Mouse (Mus musculus) CH12.LX (cell line): Measurements from ENCODE around the gene Erich2. TPM values are rescaled to one million over a fixed set of nuclear protein-coding genes. Genes with fewer than 3 reads are reported as not detected.

Experiments
- DNase-seq: peaks from one replicate; pipeline ENCODE4 v3.0.0-alpha.2; 2013; ENCODE audit errors: extremely low read depth
- H3K27ac ChIP-seq: 2 replicates; pipeline ENCODE4 v1.5.1; 2012; ENCODE audit warnings: low read depth, mild to moderate bottlenecking, control low read depth, moderate library complexity; ENCODE audit not compliant: insufficient read depth
- H3K27me3 ChIP-seq: replicated peaks from 2 replicates; pipeline ENCODE3; 2012; ENCODE audit warnings: inconsistent platforms
- H3K36me3 ChIP-seq, 2 experiments: replicated peaks in 1 of 2; 2 replicates each; pipeline versions ENCODE3 to v1.6.1; 2012; ENCODE audit warnings: inconsistent platforms in 1 of 2, low read length in 1 of 2, mild to moderate bottlenecking in 1 of 2, mixed read lengths in 1 of 2, moderate library complexity in 1 of 2; ENCODE audit not compliant: control insufficient read depth in 1 of 2, insufficient read depth in 1 of 2
- H3K4me1 ChIP-seq, 2 experiments: 2 replicates each; pipeline ENCODE4 v1.6.1; 2012; ENCODE audit warnings: inconsistent platforms in 1 of 2, moderate library complexity in 1 of 2; ENCODE audit not compliant: insufficient read depth in 2 of 2, control insufficient read depth in 1 of 2
- H3K4me2 ChIP-seq: 2 replicates; pipeline ENCODE4 v1.6.1; 2012; ENCODE audit warnings: low read depth, mild to moderate bottlenecking, control low read depth; ENCODE audit not compliant: poor library complexity, insufficient read depth, severe bottlenecking
- H3K4me3 ChIP-seq, 3 experiments: fragments of 150-350 bp in 1 of 3; sonication (generic) in 1 of 3; replicated peaks in 1 of 3; 2 replicates each; pipeline versions ENCODE3 to v1.5.1; 2011 to 2012; ENCODE audit warnings: low read depth in 2 of 3, low read length in 2 of 3, mild to moderate bottlenecking in 2 of 3, moderate library complexity in 2 of 3, control low read depth in 1 of 3, improper control_type of control experiment in 1 of 3, inconsistent platforms in 1 of 3, mixed read lengths in 1 of 3; ENCODE audit not compliant: poor library complexity in 1 of 3
- H3K79me2 ChIP-seq: replicated peaks from 2 replicates; pipeline ENCODE4 v1.6.1; 2012; ENCODE audit warnings: mild to moderate bottlenecking, moderate library complexity; ENCODE audit not compliant: control insufficient read depth, poor library complexity, insufficient read depth, severe bottlenecking; ENCODE audit errors: extremely low read depth
- H3K9ac ChIP-seq: 2 replicates; pipeline ENCODE4 v1.6.1; 2012; ENCODE audit warnings: low read depth, mild to moderate bottlenecking, control low read depth, moderate library complexity; ENCODE audit not compliant: insufficient read depth
- H3K9me3 ChIP-seq: replicated peaks from 2 replicates; pipeline ENCODE3; 2012; ENCODE audit warnings: low read length, inconsistent platforms, mixed read lengths
- BHLHE40 ChIP-seq: IDR thresholded peaks from 2 replicates; pipeline ENCODE4 v1.6.1; 2011; ENCODE audit warnings: mild to moderate bottlenecking, low read depth, low read length, improper control_type of control experiment
- CTCF ChIP-seq, 2 experiments: IDR thresholded peaks in 1 of 2; conservative IDR thresholded peaks in 1 of 2; 2 replicates each; pipeline ENCODE4 v1.5.1; 2011 to 2012; ENCODE audit warnings: low read depth in 2 of 2, low read length in 2 of 2, improper control_type of control experiment in 1 of 2, inconsistent platforms in 1 of 2, mild to moderate bottlenecking in 1 of 2, moderate library complexity in 1 of 2
- ELF1 ChIP-seq: IDR thresholded peaks from 2 replicates; pipeline ENCODE4 v1.6.1; 2014; ENCODE audit warnings: low read depth, mild to moderate bottlenecking, inconsistent platforms, low read length, improper control_type of control experiment
- EP300 ChIP-seq: IDR thresholded peaks from 2 replicates; pipeline ENCODE4 v1.6.1; 2011; ENCODE audit warnings: low read length, improper control_type of control experiment
- HCFC1 ChIP-seq: IDR thresholded peaks from 2 replicates; pipeline ENCODE4 v1.6.1; 2012; ENCODE audit warnings: low read depth, mild to moderate bottlenecking, inconsistent platforms, low read length, improper control_type of control experiment
- MAFK ChIP-seq: IDR thresholded peaks from 2 replicates; pipeline ENCODE4 v1.6.1; 2011; ENCODE audit warnings: low read length, improper control_type of control experiment; ENCODE audit not compliant: insufficient replicate concordance
- MAX ChIP-seq: IDR thresholded peaks from 2 replicates; pipeline ENCODE4 v1.6.1; 2011; ENCODE audit warnings: low read length, improper control_type of control experiment
- MEF2A ChIP-seq: IDR thresholded peaks from 2 replicates; pipeline ENCODE4 v1.6.1; 2014; ENCODE audit warnings: low read depth, mild to moderate bottlenecking, inconsistent platforms, low read length, improper control_type of control experiment, borderline replicate concordance
- NELFE ChIP-seq: IDR thresholded peaks from 2 replicates; pipeline ENCODE4 v1.6.1; 2011; ENCODE audit warnings: low read depth, low read length, improper control_type of control experiment
- PAX5 ChIP-seq: IDR thresholded peaks from 2 replicates; pipeline ENCODE4 v1.6.1; 2012; ENCODE audit warnings: low read length, inconsistent platforms, mixed read lengths
- RAD21 ChIP-seq: IDR thresholded peaks from 2 replicates; pipeline ENCODE4 v1.6.1; 2011; ENCODE audit warnings: low read depth, mild to moderate bottlenecking, low read length, improper control_type of control experiment, moderate library complexity
- RCOR1 ChIP-seq: conservative IDR thresholded peaks from 2 replicates; pipeline ENCODE4 v1.6.1; 2012; ENCODE audit warnings: low read depth, mild to moderate bottlenecking, inconsistent platforms, low read length, improper control_type of control experiment
- SMC3 ChIP-seq: IDR thresholded peaks from 2 replicates; pipeline ENCODE4 v1.6.1; 2011; ENCODE audit warnings: low read depth, low read length, improper control_type of control experiment
- TBP ChIP-seq: conservative IDR thresholded peaks from 2 replicates; pipeline ENCODE4 v1.6.1; 2011; ENCODE audit warnings: low read depth, low read length, improper control_type of control experiment
- TCF12 ChIP-seq: IDR thresholded peaks from 2 replicates; pipeline ENCODE4 v1.6.1; 2014; ENCODE audit warnings: low read depth, mild to moderate bottlenecking, inconsistent platforms, low read length, improper control_type of control experiment
- UBTF ChIP-seq: IDR thresholded peaks from 2 replicates; pipeline ENCODE4 v1.6.1; 2012; ENCODE audit warnings: low read depth, mild to moderate bottlenecking, inconsistent platforms, low read length, improper control_type of control experiment, moderate library complexity
- USF1 ChIP-seq: IDR thresholded peaks from 2 replicates; pipeline ENCODE4 v1.6.1; 2014; ENCODE audit warnings: low read depth, mild to moderate bottlenecking, inconsistent platforms, low read length, improper control_type of control experiment
- ZKSCAN1 ChIP-seq: IDR thresholded peaks from 2 replicates; pipeline ENCODE4 v1.6.1; 2012; ENCODE audit warnings: low read depth, inconsistent platforms, low read length, improper control_type of control experiment, borderline replicate concordance
- dilution Hi-C: fragments of 300-500 bp; cut with MboI; formaldehyde crosslinking; loops from 2 replicates; pipeline ENCODE4 v1.14.3; 2020; ENCODE audit warnings: low sequenced_read_pairs; ENCODE audit not compliant: extremely low pct_unique_long_range_greater_than_20kb, extremely low pct_ligation_motif_present
- in situ Hi-C: fragments of 300-500 bp; cut with MboI; formaldehyde crosslinking; loops from 3 replicates; pipeline ENCODE4 v1.14.3; 2019; ENCODE audit warnings: low sequenced_read_pairs, low pct_ligation_motif_present, low pct_unique_long_range_greater_than_20kb, mixed read lengths
- polyA plus RNA-seq: library from polyadenylated mRNA; unstranded; fragments of >175 nt; gene quantifications from 2 replicates; pipeline ENCODE4 v1.2.1, GENCODE M21; 2012; ENCODE audit warnings: low read depth; ENCODE audit not compliant: insufficient read length
- total RNA-seq, 2 experiments: library from RNA; depleted of rRNA; stranded (reverse); fragments of 300-350 nt in 1 of 2; fragments of >200 nt in 1 of 2; gene quantifications; 2 replicates each; pipeline ENCODE4 v1.2.3; 2012 to 2014

The Erich2 gene
- total and polyA plus RNA-seq, 3 experiments = 0.24 TPM; not detected in 2

GRCm38 (mm10) chr2:70559520-70559919 is 50.9 kb downstream of the Erich2 start (continued):
- TF ChIP-seq TBP (no peak), MAFK (no peak), USF1 (no peak), CTCF (conservative IDR thresholded peaks at IDR 0.05 in 1 of 2, IDR thresholded peaks at IDR 0.05 in 1 of 2; ENCODE audit: low read depth in 2 of 2, low read length in 2 of 2) (no peak), ELF1 (peak; percentile 51; the same call in 1 of the 2 replicates), TCF12 (peak; percentile 90), PAX5 (no peak), SMC3 (no peak), HCFC1 (no peak)

GRCm38 (mm10) chr2:70561077-70561795 is 52.6 kb downstream of the Erich2 start:
- in situ Hi-C loops = loop anchor here (10.0 to 25.0 kb wide), 2 partner anchors 336 to 424 kb away; no protein-coding TSS in a partner anchor
- H3K36me3 ChIP-seq = no peaks in the 10 kb centered on the region
- H3K27me3 ChIP-seq = peaks cover 33% of the 10 kb centered on the region
- H3K27ac ChIP-seq = no peak overlapping the region
- H3K79me2 ChIP-seq = no peaks in the 10 kb centered on the region
- no peak overlapping the region for H3K4me3 ChIP-seq
- peak; percentile 58 for DNase-seq
- H3K4me1 ChIP-seq = peaks cover 5 to 32% of the 10 kb centered on the region in 2 experiments
- no peak overlapping the region for H3K9ac ChIP-seq
- peaks cover 17% of the 10 kb centered on the region for H3K9me3 ChIP-seq
- H3K4me2 ChIP-seq = peak overlapping the region; percentile 92
- peak; percentile 69 for TF ChIP-seq SMC3
- TF ChIP-seq NELFE = no peak
- TF ChIP-seq UBTF = no peak
- TF ChIP-seq ZKSCAN1 = no peak
- TF ChIP-seq RAD21 = peak; percentile 76
- TF ChIP-seq RCOR1 = no peak
- peak; percentile 34 to 80 for TF ChIP-seq CTCF (conservative IDR thresholded peaks at IDR 0.05 in 1 of 2, IDR thresholded peaks at IDR 0.05 in 1 of 2; ENCODE audit: low read depth in 2 of 2, low read length in 2 of 2)
- dilution Hi-C loops = no loop called here

- peak overlapping the region; percentile 92 for H3K4me2 ChIP-seq
- peaks cover 2 to 25% of the 10 kb centered on the region in 2 experiments; a peak in 3 of 4 replicates for H3K4me1 ChIP-seq
- H3K9me3 ChIP-seq = peaks cover 17% of the 10 kb centered on the region
- in situ Hi-C loops (loop anchor here (10.0 to 25.0 kb wide), 2 partner anchors 337 to 425 kb away; no protein-coding TSS in a partner anchor), dilution Hi-C loops (no loop called here)
- no peak for DNase-seq
- no peak for TF ChIP-seq BHLHE40
- no peak for TF ChIP-seq MAX
- no peak for TF ChIP-seq USF1
- TF ChIP-seq EP300 = no peak
- TF ChIP-seq ELF1 = no peak
- TF ChIP-seq RAD21 = no peak
- TF ChIP-seq MEF2A = no peak
- TF ChIP-seq, all 38 proteins: peak for 0
- H3K27ac ChIP-seq = no peak overlapping the region
- no peaks in the 10 kb centered on the region for H3K36me3 ChIP-seq
- peak overlapping the region in 2 of 3 experiments; percentile 9 to 19 for H3K4me3 ChIP-seq
- H3K27me3 ChIP-seq = peaks cover 33% of the 10 kb centered on the region
- no peak overlapping the region for H3K9ac ChIP-seq
- no peaks in the 10 kb centered on the region for H3K79me2 ChIP-seq
Measured at GRCm38 (mm10) chr2:70562011-70562491, 53.4 kb downstream of the Erich2 start.
